Mouse (Mus musculus) forebrain, embryonic 10.5 days (tissue): ENCODE measurements around the gene Prkn. TPM values are rescaled to one million over a fixed set of nuclear protein-coding genes. Genes with fewer than 3 reads are reported as not detected.

Source experiments
- DNase-seq: peaks from one replicate; pipeline ENCODE4 v3.0.0-alpha.2; 2017; ENCODE audit warnings: low spot score; ENCODE audit errors: extremely low spot score
- H3K27ac ChIP-seq: fragments of 300-500 bp; sonication (generic); 2 replicates; pipeline ENCODE4 v1.5.1; 2016; ENCODE audit warnings: mild to moderate bottlenecking
- H3K27me3 ChIP-seq: fragments of 300-500 bp; sonication (generic); 2 replicates; pipeline ENCODE4 v1.6.1; 2016; ENCODE audit warnings: mild to moderate bottlenecking; ENCODE audit not compliant: poor library complexity, severe bottlenecking
- H3K36me3 ChIP-seq: fragments of 300-500 bp; sonication (generic); replicated peaks from 2 replicates; pipeline ENCODE4 v1.6.1; 2016; ENCODE audit warnings: mild to moderate bottlenecking, moderate library complexity
- H3K4me1 ChIP-seq: fragments of 300-500 bp; sonication (generic); 2 replicates; pipeline ENCODE4 v1.6.1; 2016
- H3K4me3 ChIP-seq: fragments of 300-500 bp; sonication (generic); 2 replicates; pipeline ENCODE4 v1.5.1; 2016; ENCODE audit warnings: mild to moderate bottlenecking, moderate library complexity
- H3K9me3 ChIP-seq: fragments of 300-500 bp; sonication (generic); 2 replicates; pipeline ENCODE4 v1.6.1; 2016; ENCODE audit warnings: mild to moderate bottlenecking, moderate library complexity
- WGBS: fragments of 180-500 bp; shearing (Covaris S2); methylation state at CpG from one replicate; pipeline ENCODE4 v1.1.7; 2016; 5-methylcytosine and 5-hydroxymethylcytosine counted together
- polyA plus RNA-seq: library from polyadenylated mRNA; unstranded; fragments of >200 nt; fragmentation: Nextera tagmentation; extraction: Ambion mirVana; gene quantifications from 2 replicates; pipeline ENCODE4 v1.2.1, GENCODE M21; 2016

The Prkn gene
- polyA plus RNA-seq, 1 experiment from 2014 or later: 0.81 TPM

DNA sequence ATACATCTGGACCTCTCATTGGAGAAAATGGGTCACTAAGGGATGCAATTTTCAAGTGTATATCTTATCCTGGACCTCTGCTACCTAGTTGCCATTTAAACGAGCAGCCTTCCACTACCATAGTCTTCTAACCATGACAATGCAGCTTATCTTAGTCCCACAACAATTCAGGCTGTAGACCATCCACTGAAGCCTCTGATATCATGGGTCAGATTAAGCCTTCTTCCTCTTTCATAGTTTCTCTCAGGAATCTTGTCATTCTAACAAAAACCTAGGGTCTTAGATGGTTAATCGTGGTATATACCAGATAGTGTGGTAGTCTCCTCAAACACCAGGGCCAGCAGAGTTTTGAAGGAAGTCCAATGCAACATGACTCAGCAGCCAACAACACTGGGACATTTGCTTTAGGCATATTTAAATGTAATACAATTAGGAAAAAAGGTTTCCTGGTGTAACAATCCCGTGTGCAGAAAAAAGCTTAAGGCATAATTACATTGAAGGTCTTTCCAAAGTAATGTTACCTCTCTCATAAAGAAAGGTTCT lies 61.6 kb downstream of the Prkn start:
- H3K27me3 ChIP-seq: no peaks in the 10 kb centered on the region
- no peaks in the 10 kb centered on the region for H3K36me3 ChIP-seq
- no peak overlapping the region for H3K27ac ChIP-seq
- H3K4me3 ChIP-seq: no peak overlapping the region
- H3K4me1 ChIP-seq: no peaks in the 10 kb centered on the region
- 86% methylated on average over 3 of the region's 3 CpGs for WGBS
- no peak for DNase-seq
- H3K9me3 ChIP-seq: no peaks in the 10 kb centered on the region

GRCm38 (mm10) chr17:10936698-10937097 lies 96.5 kb downstream of the Prkn start:
- no peak overlapping the region for H3K27ac ChIP-seq
- H3K36me3 ChIP-seq: no peaks in the 10 kb centered on the region
- peaks cover 20% of the 10 kb centered on the region for H3K4me1 ChIP-seq
- no peaks in the 10 kb centered on the region for H3K27me3 ChIP-seq
- H3K9me3 ChIP-seq: no peaks in the 10 kb centered on the region
- DNase-seq: no peak
- H3K4me3 ChIP-seq: no peak overlapping the region

GRCm38 (mm10) chr17:10937844-10938243 lies 97.7 kb downstream of the Prkn start:
- Histone ChIP-seq H3K9me3 (no peaks in the 10 kb centered on the region), H3K27ac (no peak overlapping the region), H3K4me1 (peaks cover 20% of the 10 kb centered on the region), H3K4me3 (no peak overlapping the region), H3K27me3 (no peaks in the 10 kb centered on the region), H3K36me3 (no peaks in the 10 kb centered on the region)
- DNase-seq: no peak
- WGBS: 36% methylated on average over 8 of the region's 8 CpGs

- no peaks in the 10 kb centered on the region for H3K9me3 ChIP-seq
- no peak for DNase-seq
- H3K4me3 ChIP-seq: no peak overlapping the region
- 73% methylated on average over 1 of the region's 1 CpGs for WGBS
- peaks cover 20% of the 10 kb centered on the region for H3K4me1 ChIP-seq
- no peaks in the 10 kb centered on the region for H3K36me3 ChIP-seq
- no peak overlapping the region for H3K27ac ChIP-seq
- no peaks in the 10 kb centered on the region for H3K27me3 ChIP-seq
Measured at GRCm38 (mm10) chr17:10938755-10939154, 98.6 kb downstream of the Prkn start.

DNA sequence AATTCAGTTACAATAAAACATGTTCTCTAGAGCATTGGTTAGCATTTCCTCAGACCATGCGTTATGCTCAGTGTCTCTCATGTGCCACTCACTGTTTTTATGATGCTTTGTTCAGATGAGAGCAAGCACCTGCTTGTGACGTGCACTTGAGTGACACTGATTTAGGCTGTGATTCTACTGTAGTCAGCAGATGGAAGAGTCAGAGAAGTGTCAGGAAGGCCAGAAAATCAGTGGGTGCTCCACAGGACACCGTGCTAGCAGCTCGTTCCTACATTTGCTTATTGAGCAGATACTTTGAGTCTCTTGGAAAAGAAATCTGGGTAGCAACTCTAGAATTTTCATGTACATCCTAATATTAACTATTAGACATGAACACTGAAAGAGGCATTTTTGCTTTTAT lies 106.4 kb downstream of the Prkn start:
- no peak for DNase-seq

DNA sequence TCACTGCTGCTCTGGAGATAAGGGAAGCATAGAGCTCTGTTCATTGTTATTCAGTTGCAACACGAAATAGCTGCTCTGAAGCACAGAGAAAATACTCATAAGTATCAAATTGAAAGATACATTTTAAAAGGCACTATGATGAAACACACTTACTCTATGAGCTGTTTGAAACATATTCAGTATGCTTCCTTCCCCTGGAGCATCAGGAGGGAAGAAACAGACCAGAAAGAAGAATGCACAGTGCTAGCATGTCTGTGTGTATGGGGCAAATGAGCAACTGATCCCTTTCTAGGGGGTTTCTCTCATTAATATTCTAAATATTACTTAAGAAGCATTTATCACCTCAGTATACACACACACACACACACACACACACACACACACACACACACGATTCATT lies 107.4 kb downstream of the Prkn start:
- no peak for DNase-seq

More for the DNA sequence above, 106.4 kb downstream of the Prkn start:
- H3K27ac ChIP-seq: no peak overlapping the region
- no peaks in the 10 kb centered on the region for H3K27me3 ChIP-seq
- no peak overlapping the region for H3K4me3 ChIP-seq
- H3K9me3 ChIP-seq: no peaks in the 10 kb centered on the region
- no peaks in the 10 kb centered on the region for H3K36me3 ChIP-seq
- WGBS: 85% methylated on average over 4 of the region's 4 CpGs
- H3K4me1 ChIP-seq: no peaks in the 10 kb centered on the region

DNA sequence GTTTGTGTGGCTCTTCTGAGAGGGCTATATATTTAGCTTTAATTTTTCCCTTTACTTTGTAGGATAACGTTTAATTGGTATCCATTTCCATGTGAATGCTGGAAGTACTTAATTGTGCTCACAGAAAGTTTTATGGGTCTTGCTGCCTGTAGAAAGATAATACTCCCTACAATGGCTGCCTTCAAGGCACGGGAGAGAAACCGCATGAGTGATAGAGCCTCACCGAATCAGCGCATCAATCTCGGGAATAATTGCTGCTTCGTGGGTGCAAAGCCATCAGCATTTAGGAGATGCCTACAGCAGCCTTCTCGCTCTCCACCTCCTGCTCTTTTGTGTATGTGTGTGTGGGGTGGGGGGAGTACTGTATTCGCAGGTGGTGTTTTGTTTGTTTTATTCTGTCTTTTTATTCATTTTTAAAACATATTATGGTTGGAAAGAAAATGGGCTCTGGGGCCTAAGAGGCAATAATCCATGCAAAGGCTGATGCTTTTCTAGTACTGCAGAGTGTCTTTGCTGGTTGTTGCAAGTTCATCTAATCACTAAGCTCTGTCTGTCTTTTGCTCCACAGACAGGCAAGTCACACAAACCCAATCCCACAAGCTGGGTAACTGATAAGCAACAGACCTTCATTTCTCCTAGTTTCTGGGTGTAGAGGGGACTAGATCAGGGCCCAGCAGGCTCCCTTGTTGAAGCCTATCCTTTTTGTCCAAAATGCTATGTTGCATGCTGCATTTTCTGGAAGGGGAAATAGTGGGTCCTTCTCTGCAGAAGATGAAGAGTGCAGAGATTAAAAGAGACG lies 119.1 kb downstream of the Prkn start:
- WGBS: 82% methylated on average over 10 of the region's 10 CpGs
- no peak for DNase-seq
- Histone ChIP-seq H3K36me3 (no peaks in the 10 kb centered on the region), H3K4me3 (no peak overlapping the region), H3K27me3 (no peaks in the 10 kb centered on the region), H3K4me1 (peaks cover 6% of the 10 kb centered on the region; the same call in 1 of the 2 replicates), H3K9me3 (no peaks in the 10 kb centered on the region), H3K27ac (no peak overlapping the region)

More for the DNA sequence above, 107.4 kb downstream of the Prkn start:
- no peaks in the 10 kb centered on the region for H3K36me3 ChIP-seq
- H3K27ac ChIP-seq: no peak overlapping the region
- WGBS: 78% methylated on average over 2 of the region's 2 CpGs
- no peak overlapping the region for H3K4me3 ChIP-seq
- H3K27me3 ChIP-seq: no peaks in the 10 kb centered on the region
- H3K9me3 ChIP-seq: no peaks in the 10 kb centered on the region
- no peaks in the 10 kb centered on the region for H3K4me1 ChIP-seq

DNA sequence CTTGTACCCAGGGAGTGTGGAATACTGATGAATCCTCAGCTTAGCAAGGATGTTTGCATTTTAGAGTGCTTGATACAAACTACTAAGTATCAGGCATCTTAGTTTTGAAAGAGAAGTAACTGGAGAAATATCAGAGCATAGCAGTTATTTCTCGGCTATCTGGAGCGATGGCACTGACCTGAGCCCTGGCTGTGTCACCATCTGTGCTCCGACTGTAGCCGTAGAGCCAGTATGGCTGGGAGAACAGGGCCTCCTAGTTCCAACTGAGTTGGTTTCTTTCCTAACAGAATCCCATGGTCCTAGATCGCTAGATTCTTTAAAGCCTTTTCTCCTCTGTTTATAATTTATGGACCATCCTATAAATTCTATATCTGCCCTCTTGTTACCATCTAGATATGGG lies 122.0 kb downstream of the Prkn start:
- no peak for DNase-seq
- H3K27ac ChIP-seq: no peak overlapping the region
- WGBS: 92% methylated on average over 5 of the region's 5 CpGs
- no peaks in the 10 kb centered on the region for H3K36me3 ChIP-seq
- no peak overlapping the region for H3K4me3 ChIP-seq
- H3K27me3 ChIP-seq: no peaks in the 10 kb centered on the region
- H3K9me3 ChIP-seq: no peaks in the 10 kb centered on the region
- peaks cover 6% of the 10 kb centered on the region; the same call in 1 of the 2 replicates for H3K4me1 ChIP-seq

DNA sequence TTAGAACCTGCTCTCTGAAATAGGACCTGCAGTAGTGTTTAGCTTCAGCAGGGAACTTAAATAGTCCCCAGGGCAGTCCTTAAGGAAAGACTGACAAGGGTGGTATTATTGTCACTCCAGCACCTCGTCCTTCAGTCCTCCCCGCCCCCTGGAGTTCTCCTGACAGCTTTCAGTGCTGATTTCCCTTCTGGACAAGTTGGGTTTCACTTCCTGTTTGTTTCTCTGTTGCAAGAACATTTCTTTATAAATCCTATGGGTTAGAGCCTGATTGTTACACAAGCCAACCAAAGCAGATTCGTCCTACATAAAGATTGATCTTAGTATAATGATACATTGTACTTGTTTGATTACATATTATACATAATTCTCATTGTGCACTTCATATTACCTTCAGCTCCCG lies 142.0 kb downstream of the Prkn start:
- WGBS: 72% methylated on average over 4 of the region's 4 CpGs
- no peaks in the 10 kb centered on the region; the same call in 1 of the 2 replicates for H3K9me3 ChIP-seq
- no peak for DNase-seq
- no peak overlapping the region for H3K4me3 ChIP-seq
- no peaks in the 10 kb centered on the region for H3K27me3 ChIP-seq
- no peak overlapping the region for H3K27ac ChIP-seq
- no peaks in the 10 kb centered on the region for H3K4me1 ChIP-seq
- H3K36me3 ChIP-seq: no peaks in the 10 kb centered on the region

DNA sequence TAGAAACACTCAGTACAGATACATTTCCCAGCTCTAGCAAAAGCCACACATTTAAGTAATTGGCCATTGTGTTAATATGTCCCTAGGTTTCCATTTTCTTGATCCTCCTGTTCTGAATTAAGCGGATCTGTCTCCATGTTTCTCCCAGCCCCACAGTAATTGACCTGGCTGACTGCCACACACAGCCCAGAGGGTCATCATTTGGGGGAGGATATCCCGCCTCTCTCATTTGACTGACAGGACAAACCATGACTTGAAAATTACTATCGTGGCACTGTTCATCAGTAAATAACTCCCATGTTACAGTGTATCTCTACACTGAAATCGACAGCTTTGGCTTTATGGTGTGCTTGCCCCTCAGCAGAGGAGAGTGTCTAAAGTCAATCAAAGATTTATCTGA lies 146.9 kb downstream of the Prkn start:
- no peaks in the 10 kb centered on the region for H3K36me3 ChIP-seq
- H3K9me3 ChIP-seq: no peaks in the 10 kb centered on the region
- H3K4me1 ChIP-seq: no peaks in the 10 kb centered on the region
- no peak overlapping the region for H3K4me3 ChIP-seq
- 93% methylated on average over 4 of the region's 4 CpGs for WGBS
- no peak for DNase-seq
- H3K27me3 ChIP-seq: no peaks in the 10 kb centered on the region
- H3K27ac ChIP-seq: no peak overlapping the region

DNA sequence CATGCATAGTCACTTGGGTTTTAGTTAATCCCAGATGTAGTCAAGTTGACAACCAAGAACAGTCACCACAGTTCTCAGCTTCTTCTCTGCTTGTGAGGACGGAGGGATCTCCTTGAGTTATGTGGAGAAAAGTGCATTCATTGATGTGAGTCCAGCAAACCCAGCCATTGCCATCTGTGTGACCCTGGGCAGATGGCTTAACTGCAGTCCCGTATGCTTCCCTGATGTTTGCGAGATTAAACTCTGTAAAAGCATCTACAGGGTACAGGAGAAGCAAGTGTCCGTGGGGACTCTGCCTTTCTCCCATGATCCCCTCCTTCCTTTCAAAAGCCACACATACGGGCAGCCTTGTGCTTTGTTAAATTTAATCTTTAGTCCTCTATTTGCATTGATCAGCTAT lies 157.1 kb downstream of the Prkn start:
- no peak overlapping the region for H3K4me3 ChIP-seq
- no peak overlapping the region for H3K27ac ChIP-seq
- no peaks in the 10 kb centered on the region for H3K4me1 ChIP-seq
- WGBS: 83% methylated on average over 5 of the region's 5 CpGs
- H3K9me3 ChIP-seq: no peaks in the 10 kb centered on the region
- DNase-seq: no peak
- no peaks in the 10 kb centered on the region for H3K27me3 ChIP-seq
- H3K36me3 ChIP-seq: no peaks in the 10 kb centered on the region

GRCm38 (mm10) chr17:11023371-11023770 lies 183.2 kb downstream of the Prkn start:
- WGBS: 93% methylated on average over 2 of the region's 2 CpGs
- no peaks in the 10 kb centered on the region for H3K4me1 ChIP-seq

DNA sequence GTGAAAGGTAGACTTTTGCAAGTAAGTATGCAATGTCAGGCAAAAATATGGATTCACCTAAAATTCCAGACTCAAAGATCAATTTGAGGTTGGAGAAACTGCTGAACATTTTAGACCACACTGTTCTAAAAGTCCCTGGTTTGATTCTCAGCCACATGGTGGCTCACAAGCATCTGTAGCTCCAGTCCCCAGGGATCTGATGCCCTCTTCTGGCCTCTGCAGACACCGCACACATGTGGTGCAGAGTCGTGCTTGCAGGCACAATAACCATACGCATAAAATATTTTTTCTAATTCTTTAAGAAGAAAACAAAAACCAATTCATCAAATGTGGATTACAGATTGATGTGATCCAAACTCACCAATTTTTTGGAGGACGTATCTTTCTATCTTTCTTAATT lies 189.2 kb downstream of the Prkn start:
- H3K9me3 ChIP-seq: no peaks in the 10 kb centered on the region
- DNase-seq: no peak
- H3K4me1 ChIP-seq: no peaks in the 10 kb centered on the region
- H3K36me3 ChIP-seq: no peaks in the 10 kb centered on the region
- no peak overlapping the region for H3K27ac ChIP-seq
- WGBS: 93% methylated on average over 4 of the region's 4 CpGs
- no peaks in the 10 kb centered on the region for H3K27me3 ChIP-seq
- H3K4me3 ChIP-seq: no peak overlapping the region

More at GRCm38 (mm10) chr17:11023371-11023770, 183.2 kb downstream of the Prkn start:
- Histone ChIP-seq H3K36me3 (no peaks in the 10 kb centered on the region), H3K27ac (no peak overlapping the region), H3K9me3 (no peaks in the 10 kb centered on the region), H3K4me3 (no peak overlapping the region), H3K27me3 (no peaks in the 10 kb centered on the region)
- no peak for DNase-seq
